Mouse (Mus musculus) testis, adult 2 months (tissue): ENCODE measurements around the gene Kars.

Experiments used
- CTCF ChIP-seq: fragments of 200-500 bp; IDR thresholded peaks from 2 replicates; pipeline ENCODE4 v1.5.1; 2012; ENCODE audit warnings: low read depth, mild to moderate bottlenecking, inconsistent platforms, low read length, moderate library complexity; ENCODE audit not compliant: control insufficient read depth, insufficient read depth, insufficient replicate concordance
- POLR2A ChIP-seq: fragments of 200-500 bp; IDR thresholded peaks from 2 replicates; pipeline ENCODE4 v1.6.1; 2012; ENCODE audit warnings: low read depth, mild to moderate bottlenecking, inconsistent platforms, low read length, moderate library complexity; ENCODE audit not compliant: control insufficient read depth

GRCm38 (mm10) chr8:111978147-111978546 is 33.0 kb downstream of the Kars start:
- no peak for TF ChIP-seq POLR2A
- TF ChIP-seq CTCF = no peak
